Mouse (Mus musculus): Measurements from ENCODE around the gene A930004D18Rik. TPM values are rescaled to one million over a fixed set of nuclear protein-coding genes. Genes with fewer than 3 reads are reported as not detected.
A peak's percentile ranks its signal among the peaks of the same experiment; 100 is the strongest.

The A930004D18Rik gene
- polyA plus RNA-seq, 1 experiment from 2014 or later, result 11.3 TPM

DNA sequence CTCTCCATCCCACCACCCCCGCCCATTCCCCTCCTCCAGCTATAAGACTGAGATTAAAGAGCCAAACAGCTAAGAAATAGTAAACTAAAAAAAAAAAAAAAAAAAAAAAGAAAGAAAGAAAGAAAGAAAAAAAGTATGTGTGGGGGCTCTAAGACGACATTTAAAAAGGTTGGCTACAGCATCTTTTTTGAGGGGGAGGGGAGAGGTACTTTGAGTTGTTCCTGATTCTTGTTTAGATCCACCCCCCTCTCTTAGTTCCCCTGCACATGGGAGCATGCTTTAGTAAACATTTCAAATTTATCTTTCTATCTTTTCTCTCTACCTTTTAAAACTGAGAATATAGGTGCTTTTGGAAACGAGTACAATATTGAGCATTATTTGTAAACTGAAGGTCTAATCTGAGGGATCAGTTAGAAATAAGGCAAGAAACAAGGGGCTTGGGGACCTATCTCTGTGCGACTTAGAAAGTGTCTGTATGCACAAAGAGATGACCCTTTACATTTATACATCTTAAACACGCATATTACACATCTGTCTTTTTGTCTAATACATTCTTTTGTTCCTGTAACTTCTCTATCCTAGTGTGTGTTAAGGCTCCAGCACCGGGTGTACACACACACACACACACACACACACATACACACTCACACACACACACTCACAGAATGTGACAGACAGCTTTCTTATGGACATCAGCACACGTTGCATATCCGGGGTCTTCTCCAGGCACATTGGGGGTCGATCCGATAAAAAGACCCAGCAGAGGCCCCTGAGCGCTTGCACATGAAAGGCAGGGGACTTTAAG is 13.7 kb upstream of the A930004D18Rik start:
- Histone ChIP-seq H3K4me3 (replicated peaks) (no peak overlapping the region; the same call in 1 of the 2 replicates), H3K4me1 (peaks cover 9% of the 10 kb centered on the region; the same call in 1 of the 2 replicates), H3K4me2 (peak overlapping the region; percentile 78), H3K36me3 (no peaks in the 10 kb centered on the region), H3K9ac (no peak overlapping the region), H3K27ac (no peak overlapping the region; the same call in 1 of the 2 replicates), H3K9me3 (no peaks in the 10 kb centered on the region), H3K27me3 (replicated peaks) (no peaks in the 10 kb centered on the region)
- WGBS, result 47% methylated on average over 11 of the region's 11 CpGs
- no peak for ATAC-seq (ENCODE audit: insufficient read depth, low FRiP score, low read depth)

GRCm38 (mm10) chr2:18050541-18050985 is 13.0 kb upstream of the A930004D18Rik start:
- 23% methylated on average over 10 of the region's 10 CpGs for WGBS
- Histone ChIP-seq H3K27me3 (replicated peaks) (no peaks in the 10 kb centered on the region), H3K4me1 (peaks cover 9% of the 10 kb centered on the region; the same call in 1 of the 2 replicates), H3K4me2 (peak overlapping the region; percentile 78), H3K4me3 (replicated peaks) (peak overlapping the region; percentile 14; the same call in 1 of the 2 replicates), H3K36me3 (no peaks in the 10 kb centered on the region), H3K9ac (no peak overlapping the region), H3K27ac (peak overlapping the region; percentile 81), H3K9me3 (no peaks in the 10 kb centered on the region)
- ATAC-seq (ENCODE audit: insufficient read depth, low FRiP score, low read depth), result no peak

- 34% methylated on average over 2 of the region's 2 CpGs for WGBS
- Histone ChIP-seq H3K27me3 (replicated peaks) (no peaks in the 10 kb centered on the region), H3K4me2 (peak overlapping the region; percentile 78), H3K4me1 (peaks cover 9% of the 10 kb centered on the region; the same call in 1 of the 2 replicates), H3K27ac (peak overlapping the region; percentile 81), H3K9ac (no peak overlapping the region), H3K36me3 (no peaks in the 10 kb centered on the region), H3K9me3 (no peaks in the 10 kb centered on the region), H3K4me3 (replicated peaks) (no peak overlapping the region)
- ATAC-seq (ENCODE audit: insufficient read depth, low FRiP score, low read depth), result no peak
Measured at GRCm38 (mm10) chr2:18050018-18050417, 12.5 kb upstream of the A930004D18Rik start.

GRCm38 (mm10) chr2:18049279-18049821 is 11.8 kb upstream of the A930004D18Rik start:
- Histone ChIP-seq H3K4me2 (peak overlapping the region; percentile 78), H3K36me3 (no peaks in the 10 kb centered on the region), H3K9me3 (no peaks in the 10 kb centered on the region), H3K4me1 (peaks cover 9% of the 10 kb centered on the region; the same call in 1 of the 2 replicates), H3K4me3 (replicated peaks) (peak overlapping the region; percentile 81), H3K27me3 (replicated peaks) (no peaks in the 10 kb centered on the region), H3K9ac (no peak overlapping the region), H3K27ac (peak overlapping the region; percentile 81)
- WGBS, result 17% methylated on average over 11 of the region's 11 CpGs
- peak; percentile 41 for ATAC-seq (ENCODE audit: insufficient read depth, low FRiP score, low read depth)

- H3K27ac ChIP-seq, result peak within 1 kb of the TSS; percentile 97
- H3K4me2 ChIP-seq, result peak within 1 kb of the TSS; percentile 78
- peak; percentile 45 for ATAC-seq (ENCODE audit: insufficient read depth, low FRiP score, low read depth)
- 2% methylated on average over 17 of the region's 17 CpGs for WGBS
- peak within 1 kb of the TSS; percentile 84 for H3K9ac ChIP-seq
- H3K4me3 ChIP-seq (replicated peaks), result peak within 1 kb of the TSS; percentile 81
- no peaks in the 10 kb centered on the region for H3K36me3 ChIP-seq
- peaks cover 9% of the 10 kb centered on the region; the same call in 1 of the 2 replicates for H3K4me1 ChIP-seq
- no peaks in the 10 kb centered on the region for H3K9me3 ChIP-seq
- no peaks in the 10 kb centered on the region for H3K27me3 ChIP-seq (replicated peaks)
Measured at GRCm38 (mm10) chr2:18048453-18049075, 11.0 kb upstream of the A930004D18Rik start, which contains the start of gene Skida1. Gene Skida1, minus strand, starts transcription at chr2:18049051.

DNA sequence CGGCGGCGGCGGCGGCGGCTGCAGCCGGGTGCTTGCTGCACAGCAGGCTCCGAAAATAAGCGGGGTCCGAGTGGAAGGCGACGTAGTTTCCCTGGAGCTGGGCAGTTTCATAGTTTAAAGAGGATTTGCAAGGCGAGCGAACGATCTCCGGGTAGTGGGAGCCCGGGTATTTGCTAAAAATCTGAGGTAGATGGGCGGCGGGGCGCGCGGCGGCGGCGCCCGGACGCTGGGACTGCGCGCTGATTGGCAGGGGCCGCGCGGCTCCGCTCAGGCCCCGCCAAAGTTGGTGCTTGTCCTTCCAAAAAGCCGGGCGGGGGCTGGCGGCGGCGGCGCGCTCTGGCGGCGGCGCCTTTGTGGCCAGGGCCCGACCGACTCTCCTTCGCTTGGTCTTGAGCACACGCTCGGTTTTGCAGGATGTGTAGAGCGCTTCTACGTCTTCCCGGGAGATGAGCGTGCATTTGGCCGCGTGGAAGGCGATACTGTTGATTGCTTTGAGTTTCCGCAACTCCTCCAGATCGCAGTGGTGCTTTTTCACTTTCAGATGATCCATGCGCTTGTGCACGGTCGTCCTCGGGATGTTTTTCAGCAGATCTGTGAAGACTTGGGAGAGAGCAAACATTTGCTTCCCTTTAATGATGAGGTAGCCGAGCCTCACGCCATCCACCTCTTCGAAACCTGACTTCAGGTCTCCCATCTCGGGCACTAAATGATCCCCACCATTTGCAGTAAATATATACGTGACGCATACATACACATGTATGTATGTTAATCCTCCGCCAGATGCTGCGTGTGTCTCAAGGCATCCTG is 10.3 kb upstream of the A930004D18Rik start:
- no peaks in the 10 kb centered on the region for H3K27me3 ChIP-seq (replicated peaks)
- peak overlapping the region; percentile 78 for H3K4me2 ChIP-seq
- peak overlapping the region; percentile 81 for H3K4me3 ChIP-seq (replicated peaks)
- H3K36me3 ChIP-seq, result no peaks in the 10 kb centered on the region
- peaks cover 10% of the 10 kb centered on the region; the same call in 1 of the 2 replicates for H3K4me1 ChIP-seq
- under 1% methylated on average over 70 of the region's 70 CpGs for WGBS
- peak overlapping the region; percentile 84 for H3K9ac ChIP-seq
- H3K27ac ChIP-seq, result peak overlapping the region; percentile 97
- ATAC-seq (ENCODE audit: insufficient read depth, low FRiP score, low read depth), result peak; percentile 78
- H3K9me3 ChIP-seq, result no peaks in the 10 kb centered on the region

DNA sequence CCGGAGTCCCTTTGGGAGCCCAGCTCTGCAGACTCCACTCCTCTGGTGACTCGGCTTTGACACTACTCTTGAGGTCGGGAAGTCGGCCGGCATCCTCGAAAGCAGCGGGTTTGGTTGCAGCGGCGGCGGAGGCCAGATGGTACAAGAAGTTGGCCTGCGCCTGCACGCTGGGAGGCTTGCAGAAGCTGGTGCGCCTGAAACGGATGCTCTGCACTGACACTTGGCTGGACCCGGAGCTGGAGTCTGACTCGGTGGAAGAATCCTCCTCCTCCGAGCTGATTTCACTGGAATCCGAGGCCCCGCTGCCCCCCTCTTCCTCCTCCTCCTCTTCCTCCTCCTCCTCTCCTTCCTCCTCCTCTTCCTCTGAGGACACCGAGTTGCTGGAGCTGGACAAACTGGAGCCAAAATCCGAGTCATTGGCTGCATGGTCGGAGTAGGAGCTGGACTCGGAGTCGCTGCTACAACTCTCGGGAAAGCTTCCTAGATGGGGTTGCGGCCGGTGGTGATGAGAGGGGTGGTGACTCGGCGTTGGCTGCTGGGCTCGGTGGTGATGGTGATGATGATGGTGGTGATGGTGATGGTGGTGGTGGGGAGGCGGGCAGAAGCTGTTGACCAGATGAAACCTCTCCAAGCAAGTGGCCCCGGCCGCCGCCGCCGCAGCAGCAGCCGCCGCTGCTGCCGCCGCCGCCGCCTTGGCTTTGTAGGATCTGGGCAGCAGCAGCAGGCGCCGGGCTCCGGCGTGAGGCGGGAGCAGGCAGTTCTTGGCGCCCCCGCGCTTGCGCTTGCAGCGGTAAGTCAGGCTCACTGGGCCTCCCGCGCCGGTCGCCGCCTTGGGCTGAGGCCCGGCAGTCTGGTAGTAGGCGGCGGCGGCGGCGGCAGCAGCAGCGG is 9.5 kb upstream of the A930004D18Rik start:
- Histone ChIP-seq H3K27ac (peak overlapping the region; percentile 97), H3K9me3 (no peaks in the 10 kb centered on the region), H3K4me3 (replicated peaks) (peak overlapping the region; percentile 81), H3K4me2 (peak overlapping the region; percentile 78), H3K36me3 (no peaks in the 10 kb centered on the region), H3K27me3 (replicated peaks) (no peaks in the 10 kb centered on the region), H3K4me1 (peaks cover 15% of the 10 kb centered on the region; the same call in 1 of the 2 replicates), H3K9ac (peak overlapping the region; percentile 84)
- under 1% methylated on average over 62 of the region's 64 CpGs for WGBS
- ATAC-seq (ENCODE audit: insufficient read depth, low FRiP score, low read depth), result peak; percentile 25; the same call in 1 of the 2 replicates

DNA sequence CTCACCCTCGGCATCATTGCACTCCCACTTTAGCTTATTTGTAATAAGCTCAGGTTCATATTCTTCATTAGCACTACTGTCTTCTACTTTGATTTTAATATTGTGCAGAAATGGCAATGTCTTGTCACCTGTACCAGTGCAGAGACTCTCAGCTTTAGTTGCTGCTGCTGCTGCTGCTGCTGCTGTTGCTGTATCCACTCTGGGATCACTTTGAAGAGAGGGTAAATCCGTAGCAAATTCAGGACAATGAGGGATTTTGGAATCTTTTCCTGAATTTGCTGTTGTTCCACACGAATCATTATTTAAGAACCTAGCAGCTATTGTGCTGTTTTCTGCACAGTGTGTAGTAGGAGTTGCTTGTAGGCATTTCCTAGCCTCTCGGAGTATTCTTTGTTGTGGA is 8.6 kb upstream of the A930004D18Rik start:
- H3K9ac ChIP-seq, result peak overlapping the region; percentile 84; the same call in 1 of the 2 replicates
- peaks cover 20% of the 10 kb centered on the region for H3K4me1 ChIP-seq
- peak overlapping the region; percentile 97; the same call in 1 of the 2 replicates for H3K27ac ChIP-seq
- peak overlapping the region; percentile 81 for H3K4me3 ChIP-seq (replicated peaks)
- H3K4me2 ChIP-seq, result peak overlapping the region; percentile 78
- H3K27me3 ChIP-seq (replicated peaks), result no peaks in the 10 kb centered on the region
- H3K9me3 ChIP-seq, result no peaks in the 10 kb centered on the region
- no peak for ATAC-seq (ENCODE audit: insufficient read depth, low FRiP score, low read depth)
- WGBS, result 8% methylated on average over 4 of the region's 4 CpGs
- no peaks in the 10 kb centered on the region for H3K36me3 ChIP-seq

GRCm38 (mm10) chr2:18045781-18046181 is 8.2 kb upstream of the A930004D18Rik start:
- peaks cover 24% of the 10 kb centered on the region for H3K4me1 ChIP-seq
- H3K9ac ChIP-seq, result no peak overlapping the region
- H3K9me3 ChIP-seq, result no peaks in the 10 kb centered on the region
- H3K36me3 ChIP-seq, result no peaks in the 10 kb centered on the region
- no peaks in the 10 kb centered on the region for H3K27me3 ChIP-seq (replicated peaks)
- peak overlapping the region; percentile 78 for H3K4me2 ChIP-seq
- ATAC-seq (ENCODE audit: insufficient read depth, low FRiP score, low read depth), result no peak
- no peak overlapping the region; the same call in 1 of the 2 replicates for H3K27ac ChIP-seq
- WGBS, result 25% methylated on average over 6 of the region's 6 CpGs
- H3K4me3 ChIP-seq (replicated peaks), result peak overlapping the region; percentile 81

DNA sequence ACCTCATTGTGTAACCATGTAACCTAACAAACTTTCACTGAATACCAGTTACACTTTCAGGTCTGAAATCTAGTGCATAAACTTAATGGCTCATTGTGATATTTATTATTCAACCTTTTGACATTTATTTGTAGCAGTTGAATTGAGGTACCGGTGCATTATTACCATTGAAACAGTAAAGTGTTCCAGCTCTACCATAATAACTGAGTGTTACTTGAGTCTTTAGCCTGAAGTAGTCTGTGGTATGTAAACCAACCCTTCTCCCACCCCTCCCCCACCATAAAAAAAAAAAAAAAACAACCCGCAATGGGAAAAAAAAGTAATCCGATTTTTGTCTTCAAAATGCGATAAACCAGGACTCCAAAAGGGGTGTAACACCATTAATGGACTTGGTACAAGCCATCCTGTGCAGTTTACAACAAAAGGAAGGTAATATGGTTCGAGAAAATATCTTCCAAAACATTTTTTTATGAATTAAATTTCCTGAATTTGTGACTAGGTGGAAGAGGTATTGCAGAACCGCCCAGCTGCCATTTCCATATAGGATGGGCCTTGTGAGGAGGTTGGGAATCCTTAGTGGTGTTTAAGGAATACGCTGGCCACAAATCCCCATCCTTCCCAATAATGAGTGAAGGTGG is 7.7 kb upstream of the A930004D18Rik start:
- H3K9ac ChIP-seq, result no peak overlapping the region
- H3K36me3 ChIP-seq, result no peaks in the 10 kb centered on the region
- peak overlapping the region; percentile 78 for H3K4me2 ChIP-seq
- H3K4me1 ChIP-seq, result peaks cover 30% of the 10 kb centered on the region
- H3K4me3 ChIP-seq (replicated peaks), result peak overlapping the region; percentile 81
- 21% methylated on average over 7 of the region's 7 CpGs for WGBS
- ATAC-seq (ENCODE audit: insufficient read depth, low FRiP score, low read depth), result no peak
- H3K9me3 ChIP-seq, result no peaks in the 10 kb centered on the region
- H3K27me3 ChIP-seq (replicated peaks), result no peaks in the 10 kb centered on the region
- H3K27ac ChIP-seq, result no peak overlapping the region; the same call in 1 of the 2 replicates

Measured in stomach, embryonic 15.5 days (tissue).